Mouse (Mus musculus): ENCODE data around the gene Gm37240.

DNA sequence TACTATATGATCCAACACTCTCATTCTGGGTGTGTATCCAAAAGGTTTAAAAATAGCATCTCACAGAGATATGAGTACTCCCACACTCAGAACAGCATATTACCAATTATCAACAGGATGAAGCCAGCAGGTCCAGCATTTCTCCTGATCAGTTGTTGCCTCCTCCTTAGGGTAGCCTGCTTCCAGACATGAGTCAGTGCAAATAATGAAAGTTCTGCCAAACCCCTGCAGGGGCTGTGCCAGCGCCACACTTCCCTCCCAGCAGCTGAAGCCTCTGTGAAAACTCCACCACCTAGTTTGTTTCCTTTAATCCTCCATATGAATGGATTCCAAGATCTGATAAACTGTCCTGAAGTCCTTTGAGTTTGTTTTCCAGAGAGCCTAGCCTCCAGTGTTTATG, 4.3 kb upstream of the Gm37240 start:
- TF ChIP-seq POLR2A (IDR thresholded peaks at IDR 0.05; ENCODE audit: borderline replicate concordance, extremely low read depth, insufficient read depth, insufficient read length, poor library complexity, severe bottlenecking): no peak
- no peak for TF ChIP-seq CTCF (IDR thresholded peaks at IDR 0.05; ENCODE audit: borderline replicate concordance, extremely low read depth, insufficient read depth, insufficient read length)
